Mouse (Mus musculus) midbrain, embryonic 12.5 days (tissue): ENCODE data around the gene Tent4b. TPM values are rescaled to one million over a fixed set of nuclear protein-coding genes. Genes with fewer than 3 reads are reported as not detected.

Experiments
- ATAC-seq: fragments of 200-750 bp; cut with Nextera tagmentation; 2 replicates; pipeline ENCODE4 v1.8.0; 2017; ENCODE audit warnings: low read depth, moderate TSS enrichment, moderate library complexity; ENCODE audit not compliant: low FRiP score
- H3K27ac ChIP-seq: fragments of 300-500 bp; sonication (generic); replicated peaks from 2 replicates; pipeline ENCODE4 v1.5.1; 2016; ENCODE audit warnings: mild to moderate bottlenecking
- H3K27me3 ChIP-seq: fragments of 300-500 bp; sonication (generic); 2 replicates; pipeline ENCODE4 v1.6.1; 2016; ENCODE audit warnings: mild to moderate bottlenecking
- H3K36me3 ChIP-seq: fragments of 300-500 bp; sonication (generic); 2 replicates; pipeline ENCODE4 v1.6.1; 2016
- H3K4me1 ChIP-seq: fragments of 300-500 bp; sonication (generic); 2 replicates; pipeline ENCODE4 v1.6.1; 2016
- H3K4me2 ChIP-seq: fragments of 300-500 bp; sonication (generic); replicated peaks from 2 replicates; pipeline ENCODE4 v1.6.1; 2016; ENCODE audit warnings: mild to moderate bottlenecking, moderate library complexity
- H3K4me3 ChIP-seq: fragments of 300-500 bp; sonication (generic); 2 replicates; pipeline ENCODE4 v1.5.1; 2016; ENCODE audit warnings: mild to moderate bottlenecking
- H3K9ac ChIP-seq: fragments of 300-500 bp; sonication (generic); replicated peaks from 2 replicates; pipeline ENCODE4 v1.6.1; 2016; ENCODE audit warnings: mild to moderate bottlenecking, moderate library complexity
- H3K9me3 ChIP-seq: fragments of 300-500 bp; sonication (generic); 2 replicates; pipeline ENCODE4 v1.6.1; 2016; ENCODE audit warnings: mild to moderate bottlenecking
- WGBS: fragments of 180-500 bp; shearing (Covaris S2); methylation state at CpG from one replicate; pipeline ENCODE4 v1.1.7; 2016; 5-methylcytosine and 5-hydroxymethylcytosine counted together
- polyA plus RNA-seq: library from polyadenylated mRNA; unstranded; fragments of >200 nt; fragmentation: Nextera tagmentation; extraction: Ambion mirVana; gene quantifications from 2 replicates; pipeline ENCODE4 v1.2.1, GENCODE M21; 2016

Gene Tent4b
- polyA plus RNA-seq, 1 experiment from 2014 or later = 11.8 TPM

- Histone ChIP-seq H3K9me3 (no peaks in the 10 kb centered on the region), H3K9ac (no peak overlapping the region), H3K27ac (no peak overlapping the region), H3K27me3 (no peaks in the 10 kb centered on the region), H3K36me3 (no peaks in the 10 kb centered on the region), H3K4me3 (no peak overlapping the region), H3K4me1 (no peaks in the 10 kb centered on the region), H3K4me2 (no peak overlapping the region)
- WGBS = 87% methylated on average over 2 of the region's 2 CpGs
- ATAC-seq = no peak
Measured at GRCm38 (mm10) chr8:88294977-88295376, 96.0 kb downstream of the Tent4b start.

- peaks cover 11% of the 10 kb centered on the region for H3K4me1 ChIP-seq
- no peak for ATAC-seq
- no peaks in the 10 kb centered on the region for H3K9me3 ChIP-seq
- H3K36me3 ChIP-seq = no peaks in the 10 kb centered on the region
- 71% methylated on average over 12 of the region's 12 CpGs for WGBS
- no peak overlapping the region for H3K4me3 ChIP-seq
- no peak overlapping the region for H3K27ac ChIP-seq
- no peak overlapping the region for H3K4me2 ChIP-seq
- no peaks in the 10 kb centered on the region for H3K27me3 ChIP-seq
- no peak overlapping the region for H3K9ac ChIP-seq
Measured at GRCm38 (mm10) chr8:88297976-88298732, 99.1 kb downstream of the Tent4b start.

- no peak overlapping the region for H3K27ac ChIP-seq
Measured at GRCm38 (mm10) chr8:88298733-88299103, 99.7 kb downstream of the Tent4b start.

GRCm38 (mm10) chr8:88299907-88300603 is 101.0 kb downstream of the Tent4b start:
- Histone ChIP-seq H3K4me3 (no peak overlapping the region), H3K9me3 (no peaks in the 10 kb centered on the region), H3K27ac (no peak overlapping the region), H3K4me1 (peaks cover 11% of the 10 kb centered on the region), H3K4me2 (no peak overlapping the region), H3K36me3 (no peaks in the 10 kb centered on the region), H3K9ac (no peak overlapping the region), H3K27me3 (no peaks in the 10 kb centered on the region)
- 81% methylated on average over 10 of the region's 10 CpGs for WGBS
- no peak for ATAC-seq

More at GRCm38 (mm10) chr8:88298733-88299103, 99.7 kb downstream of the Tent4b start:
- H3K4me1 ChIP-seq = peaks cover 11% of the 10 kb centered on the region
- 87% methylated on average over 10 of the region's 10 CpGs for WGBS
- H3K4me3 ChIP-seq = no peak overlapping the region
- H3K4me2 ChIP-seq = no peak overlapping the region
- no peaks in the 10 kb centered on the region for H3K36me3 ChIP-seq
- H3K27me3 ChIP-seq = no peaks in the 10 kb centered on the region
- no peak for ATAC-seq
- H3K9me3 ChIP-seq = no peaks in the 10 kb centered on the region
- no peak overlapping the region for H3K9ac ChIP-seq

- Histone ChIP-seq H3K9ac (no peak overlapping the region; the same call in 1 of the 2 replicates), H3K36me3 (no peaks in the 10 kb centered on the region), H3K27ac (no peak overlapping the region), H3K4me1 (peaks cover 11% of the 10 kb centered on the region), H3K27me3 (no peaks in the 10 kb centered on the region), H3K4me2 (no peak overlapping the region), H3K4me3 (no peak overlapping the region), H3K9me3 (no peaks in the 10 kb centered on the region)
- ATAC-seq = no peak
- WGBS = 64% methylated on average over 15 of the region's 15 CpGs
Measured at GRCm38 (mm10) chr8:88301589-88302437, 102.8 kb downstream of the Tent4b start.

- H3K9ac ChIP-seq = no peak overlapping the region
- ATAC-seq = no peak
- H3K27me3 ChIP-seq = no peaks in the 10 kb centered on the region
- no peaks in the 10 kb centered on the region for H3K9me3 ChIP-seq
- no peak overlapping the region for H3K4me3 ChIP-seq
- no peaks in the 10 kb centered on the region for H3K36me3 ChIP-seq
- H3K4me1 ChIP-seq = peaks cover 11% of the 10 kb centered on the region
- 92% methylated on average over 4 of the region's 4 CpGs for WGBS
- no peak overlapping the region for H3K4me2 ChIP-seq
- no peak overlapping the region for H3K27ac ChIP-seq
Measured at GRCm38 (mm10) chr8:88305814-88306213, 106.8 kb downstream of the Tent4b start.

GRCm38 (mm10) chr8:88306511-88306910 is 107.5 kb downstream of the Tent4b start:
- ATAC-seq = no peak
- no peak overlapping the region for H3K9ac ChIP-seq
- peaks cover 10% of the 10 kb centered on the region for H3K4me1 ChIP-seq
- H3K9me3 ChIP-seq = no peaks in the 10 kb centered on the region
- no peak overlapping the region for H3K27ac ChIP-seq
- no peak overlapping the region for H3K4me2 ChIP-seq
- 76% methylated on average over 14 of the region's 14 CpGs for WGBS
- H3K4me3 ChIP-seq = no peak overlapping the region
- H3K27me3 ChIP-seq = no peaks in the 10 kb centered on the region
- no peaks in the 10 kb centered on the region for H3K36me3 ChIP-seq

GRCm38 (mm10) chr8:88307736-88308135 is 108.7 kb downstream of the Tent4b start:
- no peak for ATAC-seq
- no peak overlapping the region for H3K27ac ChIP-seq
- no peaks in the 10 kb centered on the region for H3K36me3 ChIP-seq
- no peaks in the 10 kb centered on the region for H3K27me3 ChIP-seq
- no peak overlapping the region for H3K4me2 ChIP-seq
- 83% methylated on average over 4 of the region's 4 CpGs for WGBS
- no peaks in the 10 kb centered on the region for H3K9me3 ChIP-seq
- no peak overlapping the region for H3K9ac ChIP-seq
- no peaks in the 10 kb centered on the region for H3K4me1 ChIP-seq
- H3K4me3 ChIP-seq = no peak overlapping the region

Other genes starting within 250 kb of the Tent4b start
- gene Zfp423, start 239.6 kb upstream of the Tent4b start, polyA plus RNA-seq = 47.9 and 60.8 TPM in 2 replicates
- gene Cnep1r1, start 80.4 kb upstream of the Tent4b start, polyA plus RNA-seq = 46.9 and 50.3 TPM in 2 replicates
- gene Heatr3, start 61.4 kb upstream of the Tent4b start, polyA plus RNA-seq = 43.7 and 48.7 TPM in 2 replicates
- 2.5 and 2.9 TPM in 2 replicates for gene Adcy7, start 73.2 kb downstream of the Tent4b start, polyA plus RNA-seq
- 83.9 and 95.5 TPM in 2 replicates for gene Brd7, start 163.0 kb downstream of the Tent4b start, polyA plus RNA-seq